Mouse (Mus musculus) stomach, postnatal 0 days (tissue): ENCODE results near the gene Plxnd1.

Source experiments
- CTCF ChIP-seq: IDR thresholded peaks from 2 replicates; pipeline ENCODE4 v1.5.1; 2016; ENCODE audit warnings: antibody characterized with exemption, low read depth, mild to moderate bottlenecking, moderate library complexity
- EP300 ChIP-seq: optimal IDR thresholded peaks from 2 replicates; pipeline ENCODE3; 2016; ENCODE audit warnings: antibody characterized with exemption

GRCm38 (mm10) chr6:116006731-116007130 lies 11.9 kb upstream of the Plxnd1 start:
- TF ChIP-seq CTCF (no peak), EP300 (no peak)
